Mouse (Mus musculus): ENCODE results near the gene Ciita. TPM values are rescaled to one million over a fixed set of nuclear protein-coding genes. Genes with fewer than 3 reads are reported as not detected.

Gene Ciita
- polyA plus RNA-seq, 1 experiment, result 0.01 TPM

DNA sequence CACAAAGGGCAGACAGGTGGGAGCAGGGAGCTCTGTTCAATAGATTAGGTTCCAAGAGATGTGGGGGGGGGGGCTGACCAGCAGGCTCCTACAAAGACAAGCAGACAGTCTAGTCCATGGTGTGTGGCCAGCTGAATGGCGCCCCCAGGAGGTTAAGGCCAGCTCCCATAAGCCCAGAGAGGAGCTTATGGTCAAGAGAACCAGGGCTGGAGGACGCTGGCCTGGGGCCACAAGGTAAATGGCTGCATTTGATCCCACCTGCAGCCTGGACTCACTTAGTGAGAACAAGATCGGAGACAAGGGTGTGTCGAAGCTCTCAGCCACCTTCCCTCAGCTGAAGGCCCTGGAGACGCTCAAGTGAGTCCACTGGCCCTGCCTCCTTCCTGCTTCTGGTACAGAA lies 38.2 kb downstream of the Ciita start:
- Histone ChIP-seq H3K4me3 (no peak overlapping the region), H3K36me3 (ENCODE audit: control insufficient read depth, insufficient read depth) (no peaks in the 10 kb centered on the region), H3K79me2 (ENCODE audit: control insufficient read depth, insufficient read depth) (no peaks in the 10 kb centered on the region), H3K27me3 (ENCODE audit: control insufficient read depth, insufficient read depth, insufficient read length) (no peaks in the 10 kb centered on the region), H3ac (ENCODE audit: control insufficient read depth, insufficient read length) (no peak overlapping the region), H3K4me2 (ENCODE audit: low read depth) (no peak overlapping the region)
- TF ChIP-seq MAX (IDR thresholded peaks at IDR 0.05; ENCODE audit: low read depth), result no peak
- no peak for TF ChIP-seq SRF (IDR thresholded peaks at IDR 0.05; ENCODE audit: control insufficient read depth, insufficient read length, low read depth)
- no peak for TF ChIP-seq REST (IDR thresholded peaks at IDR 0.05; ENCODE audit: insufficient read depth, insufficient read length)
- no peak for TF ChIP-seq E2F4 (IDR thresholded peaks at IDR 0.05; ENCODE audit: insufficient read depth)
- no peak for TF ChIP-seq MYOD1 (IDR thresholded peaks at IDR 0.05; ENCODE audit: control insufficient read depth in 1 of 3, insufficient read length in 2 of 3, low read depth in 2 of 3)
- no peak for TF ChIP-seq POLR2A (IDR thresholded peaks at IDR 0.05; ENCODE audit: insufficient read length, low read depth)
- no peak for TF ChIP-seq TCF12 (IDR thresholded peaks at IDR 0.05; ENCODE audit: insufficient read depth, poor library complexity, severe bottlenecking)
- TF ChIP-seq TCF3 (IDR thresholded peaks at IDR 0.05; ENCODE audit: insufficient read length, low read depth), result no peak

DNA sequence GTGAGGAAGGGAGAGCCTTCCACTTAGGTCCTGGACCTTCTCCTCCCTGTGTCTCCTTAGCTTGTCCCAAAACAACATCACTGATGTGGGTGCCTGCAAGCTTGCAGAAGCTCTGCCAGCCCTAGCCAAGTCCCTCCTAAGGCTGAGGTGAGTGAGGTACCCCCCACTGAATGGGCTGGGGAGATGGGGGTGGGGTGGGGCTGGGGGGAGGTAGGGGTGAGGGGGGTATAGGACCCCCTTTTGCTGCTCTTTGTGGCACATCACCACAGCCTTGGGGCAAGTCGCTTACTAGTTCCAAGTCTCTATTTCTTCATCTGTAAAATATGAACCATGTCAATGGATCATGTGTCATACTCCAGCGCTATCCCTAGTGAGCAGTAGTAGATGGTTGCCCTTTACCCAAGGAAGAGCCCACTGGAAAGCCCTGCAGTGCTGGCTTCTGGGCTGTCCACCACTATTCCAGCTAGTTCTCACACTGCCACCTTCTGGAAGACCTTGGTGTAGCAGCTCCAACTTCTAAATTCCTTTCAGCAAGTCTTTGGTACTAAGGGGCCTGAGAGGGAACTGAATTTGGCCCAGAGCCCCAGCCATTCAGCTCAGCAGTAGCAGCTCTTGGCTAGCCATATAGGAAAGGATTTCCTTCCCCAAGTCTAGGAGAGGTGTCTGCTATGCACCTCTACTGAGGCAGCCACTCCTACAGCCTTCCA lies 41.2 kb downstream of the Ciita start:
- no peak overlapping the region for H3K4me3 ChIP-seq
- no peaks in the 10 kb centered on the region for H3K79me2 ChIP-seq (ENCODE audit: control insufficient read depth, insufficient read depth)
- H3K27me3 ChIP-seq (ENCODE audit: control insufficient read depth, insufficient read depth, insufficient read length), result no peaks in the 10 kb centered on the region
- H3ac ChIP-seq (ENCODE audit: control insufficient read depth, insufficient read length), result no peak overlapping the region
- no peak overlapping the region for H3K4me2 ChIP-seq (ENCODE audit: low read depth)
- no peaks in the 10 kb centered on the region for H3K36me3 ChIP-seq (ENCODE audit: control insufficient read depth, insufficient read depth)
- TF ChIP-seq USF1 (IDR thresholded peaks at IDR 0.05; ENCODE audit: low read depth) (no peak), REST (IDR thresholded peaks at IDR 0.05; ENCODE audit: insufficient read depth, insufficient read length) (no peak), TCF3 (IDR thresholded peaks at IDR 0.05; ENCODE audit: insufficient read length, low read depth) (no peak), MYOG (IDR thresholded peaks at IDR 0.05; ENCODE audit: control insufficient read depth in 1 of 3, insufficient read depth in 1 of 3, insufficient read length in 2 of 3, low read depth in 2 of 3) (no peak), CEBPB (IDR thresholded peaks at IDR 0.05; ENCODE audit: insufficient read depth, poor library complexity, severe bottlenecking) (no peak), POLR2AphosphoS2 (IDR thresholded peaks at IDR 0.05; ENCODE audit: insufficient read length, low read depth) (no peak), MYOD1 (IDR thresholded peaks at IDR 0.05; ENCODE audit: control insufficient read depth in 1 of 3, insufficient read length in 2 of 3, low read depth in 2 of 3) (no peak), SRF (IDR thresholded peaks at IDR 0.05; ENCODE audit: control insufficient read depth, insufficient read length, low read depth) (no peak), POLR2A (IDR thresholded peaks at IDR 0.05; ENCODE audit: insufficient read length, low read depth) (no peak), TCF12 (IDR thresholded peaks at IDR 0.05; ENCODE audit: insufficient read depth, poor library complexity, severe bottlenecking) (no peak), MAX (IDR thresholded peaks at IDR 0.05; ENCODE audit: low read depth) (no peak), E2F4 (IDR thresholded peaks at IDR 0.05; ENCODE audit: insufficient read depth) (no peak)

DNA sequence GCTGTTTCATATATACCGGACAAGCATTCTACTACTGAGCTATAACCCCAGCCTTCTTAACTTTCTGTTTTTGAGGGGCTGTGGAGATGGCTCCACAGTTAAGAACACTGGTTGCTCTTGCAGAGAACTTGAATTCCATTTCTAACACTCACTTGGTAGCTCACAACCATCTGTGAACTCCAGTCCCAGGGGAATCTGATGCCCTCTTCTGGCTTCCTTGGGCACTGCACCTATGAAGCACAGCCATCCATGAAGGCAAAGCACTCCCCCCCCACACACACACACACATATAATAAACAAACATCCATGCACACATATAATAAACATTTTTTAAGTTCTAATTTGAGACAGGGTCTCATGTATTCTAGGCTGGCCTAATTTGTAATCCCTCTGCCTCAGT lies 43.0 kb downstream of the Ciita start:
- no peak overlapping the region for H3ac ChIP-seq (ENCODE audit: control insufficient read depth, insufficient read length)
- no peak overlapping the region for H3K4me3 ChIP-seq
- no peaks in the 10 kb centered on the region for H3K27me3 ChIP-seq (ENCODE audit: control insufficient read depth, insufficient read depth, insufficient read length)
- H3K4me2 ChIP-seq (ENCODE audit: low read depth), result no peak overlapping the region
- no peaks in the 10 kb centered on the region for H3K36me3 ChIP-seq (ENCODE audit: control insufficient read depth, insufficient read depth)
- no peaks in the 10 kb centered on the region for H3K79me2 ChIP-seq (ENCODE audit: control insufficient read depth, insufficient read depth)
- TF ChIP-seq MAX (IDR thresholded peaks at IDR 0.05; ENCODE audit: low read depth), result no peak
- no peak for TF ChIP-seq POLR2A (IDR thresholded peaks at IDR 0.05; ENCODE audit: insufficient read length, low read depth)

DNA sequence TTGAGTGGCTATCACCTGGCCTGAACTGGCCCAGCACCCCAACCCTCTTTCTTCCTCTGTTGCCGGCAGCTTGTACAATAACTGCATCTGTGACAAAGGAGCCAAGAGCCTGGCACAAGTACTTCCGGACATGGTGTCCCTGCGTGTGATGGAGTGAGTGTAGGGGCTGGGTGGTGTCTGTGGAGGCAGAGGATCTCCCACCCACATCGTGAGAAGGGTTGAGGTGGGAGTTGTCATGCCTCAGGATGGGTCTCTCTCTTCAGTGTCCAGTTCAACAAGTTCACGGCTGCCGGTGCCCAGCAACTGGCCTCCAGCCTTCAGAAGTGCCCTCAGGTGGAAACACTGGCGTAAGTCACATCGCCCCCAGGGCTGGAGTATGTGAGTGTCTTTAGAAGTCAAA lies 43.8 kb downstream of the Ciita start:
- Histone ChIP-seq H3K36me3 (ENCODE audit: control insufficient read depth, insufficient read depth) (no peaks in the 10 kb centered on the region), H3ac (ENCODE audit: control insufficient read depth, insufficient read length) (no peak overlapping the region), H3K79me2 (ENCODE audit: control insufficient read depth, insufficient read depth) (no peaks in the 10 kb centered on the region), H3K4me2 (ENCODE audit: low read depth) (no peak overlapping the region), H3K27me3 (ENCODE audit: control insufficient read depth, insufficient read depth, insufficient read length) (no peaks in the 10 kb centered on the region), H3K4me3 (no peak overlapping the region)
- TF ChIP-seq TCF3 (IDR thresholded peaks at IDR 0.05; ENCODE audit: insufficient read length, low read depth) (no peak), POLR2A (IDR thresholded peaks at IDR 0.05; ENCODE audit: insufficient read length, low read depth) (no peak), CEBPB (IDR thresholded peaks at IDR 0.05; ENCODE audit: insufficient read depth, poor library complexity, severe bottlenecking) (no peak), POLR2AphosphoS2 (IDR thresholded peaks at IDR 0.05; ENCODE audit: insufficient read length, low read depth) (no peak)

DNA sequence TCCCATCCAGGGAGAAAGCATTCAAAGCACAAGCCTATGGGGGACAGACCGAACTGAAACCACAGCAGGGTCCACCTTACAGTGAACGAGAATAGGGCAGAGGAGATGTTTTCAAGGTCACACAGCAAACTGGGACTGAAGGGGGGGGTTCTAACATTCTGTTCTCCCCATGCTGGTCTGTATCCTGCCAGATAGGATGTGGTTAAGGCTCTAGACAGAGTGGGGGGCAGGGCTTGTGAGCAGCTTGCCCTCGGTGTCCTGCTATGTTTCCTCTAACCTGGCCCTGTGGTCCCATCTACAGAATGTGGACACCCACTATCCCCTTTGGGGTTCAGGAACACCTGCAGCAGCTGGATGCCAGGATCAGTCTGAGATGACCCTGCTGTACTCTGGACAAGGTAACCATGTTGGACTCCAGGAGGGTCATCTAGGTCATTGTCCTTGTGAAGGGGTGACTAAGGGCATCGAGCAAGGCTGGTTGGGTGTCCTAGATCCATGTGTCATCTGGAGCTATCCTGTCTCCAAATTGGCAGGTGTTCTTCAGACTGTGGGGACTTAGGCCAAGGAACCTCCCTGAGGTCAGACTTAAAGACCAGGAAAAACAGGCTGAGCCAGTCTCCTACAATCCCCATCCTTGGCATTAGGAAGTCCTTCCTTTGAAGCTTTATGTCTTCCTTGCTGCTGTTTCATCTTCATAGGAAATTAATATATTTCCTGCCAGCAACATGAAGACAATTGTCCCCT lies 45.2 kb downstream of the Ciita start:
- Histone ChIP-seq H3K79me2 (ENCODE audit: control insufficient read depth, insufficient read depth) (no peaks in the 10 kb centered on the region), H3K4me3 (no peak overlapping the region), H3K4me2 (ENCODE audit: low read depth) (no peak overlapping the region), H3K36me3 (ENCODE audit: control insufficient read depth, insufficient read depth) (no peaks in the 10 kb centered on the region), H3K27me3 (ENCODE audit: control insufficient read depth, insufficient read depth, insufficient read length) (no peaks in the 10 kb centered on the region), H3ac (ENCODE audit: control insufficient read depth, insufficient read length) (no peak overlapping the region)
- TF ChIP-seq E2F4 (IDR thresholded peaks at IDR 0.05; ENCODE audit: insufficient read depth), result no peak
- TF ChIP-seq TCF12 (IDR thresholded peaks at IDR 0.05; ENCODE audit: insufficient read depth, poor library complexity, severe bottlenecking), result no peak
- TF ChIP-seq MYOD1 (IDR thresholded peaks at IDR 0.05; ENCODE audit: control insufficient read depth in 1 of 3, insufficient read length in 2 of 3, low read depth in 2 of 3), result no peak
- TF ChIP-seq TCF3 (IDR thresholded peaks at IDR 0.05; ENCODE audit: insufficient read length, low read depth), result no peak
- no peak for TF ChIP-seq POLR2AphosphoS2 (IDR thresholded peaks at IDR 0.05; ENCODE audit: insufficient read length, low read depth)
- no peak for TF ChIP-seq SRF (IDR thresholded peaks at IDR 0.05; ENCODE audit: control insufficient read depth, insufficient read length, low read depth)
- TF ChIP-seq CEBPB (IDR thresholded peaks at IDR 0.05; ENCODE audit: insufficient read depth, poor library complexity, severe bottlenecking), result no peak
- no peak for TF ChIP-seq MYOG (IDR thresholded peaks at IDR 0.05; ENCODE audit: control insufficient read depth in 1 of 3, insufficient read depth in 1 of 3, insufficient read length in 2 of 3, low read depth in 2 of 3)
- no peak for TF ChIP-seq POLR2A (IDR thresholded peaks at IDR 0.05; ENCODE audit: insufficient read length, low read depth)
- TF ChIP-seq REST (IDR thresholded peaks at IDR 0.05; ENCODE audit: insufficient read depth, insufficient read length), result no peak
- TF ChIP-seq MAX (IDR thresholded peaks at IDR 0.05; ENCODE audit: low read depth), result no peak
- TF ChIP-seq USF1 (IDR thresholded peaks at IDR 0.05; ENCODE audit: low read depth), result no peak

All from myocyte (in vitro differentiated cells).